Mouse (Mus musculus) MEL (cell line): ENCODE results near the gene Galns. TPM values are rescaled to one million over a fixed set of nuclear protein-coding genes. Genes with fewer than 3 reads are reported as not detected.
A peak's percentile ranks its signal among the peaks of the same experiment; 100 is the strongest.

Experiments
- DNase-seq: peaks from one replicate; pipeline ENCODE4 v3.0.0; 2011; ENCODE audit warnings: low read depth, low spot score
- H3K27ac ChIP-seq: 2 replicates; pipeline ENCODE4 v1.5.1; 2012; ENCODE audit warnings: low read depth, mild to moderate bottlenecking, control low read depth, low read length, moderate library complexity; ENCODE audit not compliant: control insufficient read depth
- H3K27me3 ChIP-seq, 2 experiments: fragments of 150-350 bp in 1 of 2; sonication (generic) in 1 of 2; 2 replicates each; pipeline ENCODE4 v1.6.1; 2012; ENCODE audit warnings: low read length in 2 of 2, mild to moderate bottlenecking in 2 of 2, improper control_type of control experiment in 1 of 2, moderate library complexity in 1 of 2; ENCODE audit not compliant: insufficient read depth in 2 of 2, control insufficient read depth in 1 of 2
- H3K36me3 ChIP-seq, 2 experiments: 2 replicates each; pipeline ENCODE4 v1.6.1; 2012 to 2014; ENCODE audit warnings: low read length in 2 of 2, improper control_type of control experiment in 1 of 2, inconsistent platforms in 1 of 2, mild to moderate bottlenecking in 1 of 2; ENCODE audit not compliant: insufficient read depth in 2 of 2, control insufficient read depth in 1 of 2
- H3K4me1 ChIP-seq, 2 experiments: fragments of 150-350 bp in 1 of 2; sonication (generic) in 1 of 2; 2 replicates each; pipeline ENCODE4 v1.6.1; 2012; ENCODE audit warnings: low read length in 2 of 2, improper control_type of control experiment in 1 of 2, mild to moderate bottlenecking in 1 of 2; ENCODE audit not compliant: insufficient read depth in 2 of 2, control insufficient read depth in 1 of 2
- H3K4me3 ChIP-seq, 2 experiments: fragments of 150-350 bp in 1 of 2; sonication (generic) in 1 of 2; 2 replicates each; pipeline ENCODE4 v1.5.1; 2012; ENCODE audit warnings: low read depth in 2 of 2, low read length in 2 of 2, mild to moderate bottlenecking in 2 of 2, moderate library complexity in 2 of 2, control low read depth in 1 of 2, improper control_type of control experiment in 1 of 2; ENCODE audit not compliant: control insufficient read depth in 1 of 2, insufficient read depth in 1 of 2
- H3K79me2 ChIP-seq: 2 replicates; pipeline ENCODE4 v1.6.1; 2012; ENCODE audit warnings: mild to moderate bottlenecking, low read length, moderate library complexity; ENCODE audit not compliant: control insufficient read depth, poor library complexity, insufficient read depth
- H3K9ac ChIP-seq: 2 replicates; pipeline ENCODE4 v1.6.1; 2012; ENCODE audit warnings: low read depth, mild to moderate bottlenecking, control low read depth, low read length, moderate library complexity; ENCODE audit not compliant: control insufficient read depth, poor library complexity, severe bottlenecking
- H3K9me3 ChIP-seq: fragments of 150-350 bp; sonication (generic); replicated peaks from 2 replicates; pipeline ENCODE4 v1.6.1; 2012; ENCODE audit warnings: mild to moderate bottlenecking, low read length, improper control_type of control experiment, moderate library complexity; ENCODE audit not compliant: insufficient read depth
- CHD1 ChIP-seq: IDR thresholded peaks from 2 replicates; pipeline ENCODE4 v1.6.1; 2012; ENCODE audit warnings: low read depth, mild to moderate bottlenecking, inconsistent platforms, low read length, improper control_type of control experiment
- CHD2 ChIP-seq: IDR thresholded peaks from 2 replicates; pipeline ENCODE4 v1.6.1; 2011; ENCODE audit warnings: low read length, improper control_type of control experiment
- CTCF ChIP-seq, 3 experiments: IDR thresholded peaks in 2 of 3; conservative IDR thresholded peaks in 1 of 3; 2 replicates each; pipeline ENCODE4 v1.5.1; 2011 to 2012; ENCODE audit warnings: low read length in 3 of 3, low read depth in 2 of 3, mild to moderate bottlenecking in 2 of 3, improper control_type of control experiment in 1 of 3, inconsistent platforms in 1 of 3, mixed read lengths in 1 of 3, moderate library complexity in 1 of 3; ENCODE audit not compliant: control insufficient read depth in 1 of 3, insufficient read depth in 1 of 3, poor library complexity in 1 of 3, severe bottlenecking in 1 of 3
- E2F4 ChIP-seq: IDR thresholded peaks from 2 replicates; pipeline ENCODE4 v1.6.1; 2011; ENCODE audit warnings: low read depth, low read length, improper control_type of control experiment, borderline replicate concordance
- ELF1 ChIP-seq: IDR thresholded peaks from 2 replicates; pipeline ENCODE4 v1.6.1; 2014; ENCODE audit warnings: low read depth, mild to moderate bottlenecking, inconsistent platforms, low read length, improper control_type of control experiment, moderate library complexity
- ETS1 ChIP-seq: IDR thresholded peaks from 2 replicates; pipeline ENCODE4 v1.6.1; 2012; ENCODE audit warnings: low read depth, mild to moderate bottlenecking, inconsistent platforms, low read length, improper control_type of control experiment, moderate library complexity
- GATA1 ChIP-seq: IDR thresholded peaks from 2 replicates; pipeline ENCODE4 v1.6.1; 2011; ENCODE audit warnings: low read depth, low read length, improper control_type of control experiment
- MAFK ChIP-seq: IDR thresholded peaks from 2 replicates; pipeline ENCODE4 v1.6.1; 2011; ENCODE audit warnings: low read depth, mild to moderate bottlenecking, low read length, improper control_type of control experiment, borderline replicate concordance
- MAX ChIP-seq: IDR thresholded peaks from 2 replicates; pipeline ENCODE4 v1.6.1; 2011; ENCODE audit warnings: low read length, improper control_type of control experiment
- MEF2A ChIP-seq: IDR thresholded peaks from 2 replicates; pipeline ENCODE4 v1.6.1; 2014; ENCODE audit warnings: low read depth, mild to moderate bottlenecking, inconsistent platforms, low read length, improper control_type of control experiment; ENCODE audit not compliant: poor library complexity, insufficient replicate concordance, severe bottlenecking; ENCODE audit errors: extremely low read depth
- POLR2AphosphoS2 ChIP-seq: IDR thresholded peaks from 2 replicates; pipeline ENCODE4 v1.6.1; 2011; ENCODE audit warnings: low read length, improper control_type of control experiment
- POLR2AphosphoS5 ChIP-seq: IDR thresholded peaks from 2 replicates; pipeline ENCODE4 v1.6.1; 2012; ENCODE audit warnings: low read depth, borderline replicate concordance, mild to moderate bottlenecking, inconsistent platforms, low read length, moderate library complexity, mixed read lengths
- RAD21 ChIP-seq: IDR thresholded peaks from 2 replicates; pipeline ENCODE4 v1.6.1; 2011; ENCODE audit warnings: mild to moderate bottlenecking, low read depth, low read length, improper control_type of control experiment
- SMC3 ChIP-seq: IDR thresholded peaks from 2 replicates; pipeline ENCODE4 v1.6.1; 2011; ENCODE audit warnings: low read depth, low read length, improper control_type of control experiment
- TCF12 ChIP-seq: IDR thresholded peaks from 2 replicates; pipeline ENCODE4 v1.6.1; 2014; ENCODE audit warnings: low read depth, mild to moderate bottlenecking, inconsistent platforms, low read length, improper control_type of control experiment, moderate library complexity
- USF2 ChIP-seq, 2 experiments: IDR thresholded peaks; 2 replicates each; pipeline ENCODE4 v1.6.1; 2011 to 2012; ENCODE audit warnings: improper control_type of control experiment in 2 of 2, low read length in 2 of 2, borderline replicate concordance in 1 of 2, inconsistent platforms in 1 of 2, low read depth in 1 of 2, mild to moderate bottlenecking in 1 of 2; ENCODE audit not compliant: insufficient read depth in 1 of 2
- ZMIZ1 ChIP-seq: IDR thresholded peaks from 2 replicates; pipeline ENCODE4 v1.6.1; 2012; ENCODE audit warnings: low read depth, mild to moderate bottlenecking, inconsistent platforms, low read length, improper control_type of control experiment, moderate library complexity
- ZNF384 ChIP-seq: IDR thresholded peaks from 2 replicates; pipeline ENCODE4 v1.6.1; 2012; ENCODE audit warnings: low read depth, mild to moderate bottlenecking, inconsistent platforms, low read length, improper control_type of control experiment
- polyA plus RNA-seq, 2 experiments: library from polyadenylated mRNA; stranded (reverse) in 1 of 2; unstranded in 1 of 2; fragments of >175 nt in 1 of 2; fragments of >200 nt in 1 of 2; gene quantifications; 2 replicates each; pipeline versions ENCODE4 v1.2.1 to v1.2.4; 2012; ENCODE audit warnings: low replicate concordance in 2 of 2, low read depth in 1 of 2; ENCODE audit not compliant: insufficient read length in 2 of 2, insufficient read depth in 1 of 2, missing spikeins in 1 of 2
- total RNA-seq: library from RNA; depleted of rRNA; stranded (reverse); fragments of 300-350 nt; gene quantifications from 2 replicates; pipeline ENCODE4 v1.2.3, GENCODE M21; 2012

Galns gene
- total and polyA plus RNA-seq, 3 experiments: 1.7 to 3.0 TPM; not detected in 1

- no peaks in the 10 kb centered on the region for H3K9me3 ChIP-seq
- no peak overlapping the region for H3K27ac ChIP-seq
- DNase-seq: no peak
- H3K27me3 ChIP-seq: no peaks in the 10 kb centered on the region
- H3K4me1 ChIP-seq: peaks cover 0 to 6% of the 10 kb centered on the region in 2 experiments; a peak in 1 of 4 replicates
- peaks cover 2% of the 10 kb centered on the region; the same call in 1 of the 2 replicates for H3K79me2 ChIP-seq
- H3K36me3 ChIP-seq: no peaks in the 10 kb centered on the region
- TF ChIP-seq MAFK (no peak), USF2 (IDR thresholded peaks at IDR 0.05; ENCODE audit: borderline replicate concordance in 1 of 2, insufficient read depth in 1 of 2, low read depth in 1 of 2, low read length in 2 of 2) (no peak), ELF1 (no peak), GATA1 (no peak), TCF12 (no peak), ZNF384 (no peak), ZMIZ1 (no peak), CHD2 (no peak), POLR2AphosphoS5 (no peak), E2F4 (no peak), POLR2AphosphoS2 (no peak), CHD1 (no peak), CTCF (IDR thresholded peaks at IDR 0.05 in 2 of 3, conservative IDR thresholded peaks at IDR 0.05 in 1 of 3; ENCODE audit: control insufficient read depth in 1 of 3, insufficient read depth in 1 of 3, low read depth in 2 of 3, low read length in 3 of 3, poor library complexity in 1 of 3, severe bottlenecking in 1 of 3) (no peak), MAX (no peak), RAD21 (no peak), ETS1 (no peak), MEF2A (no peak)
- no peak overlapping the region for H3K9ac ChIP-seq
- no peak overlapping the region for H3K4me3 ChIP-seq
Observed at GRCm38 (mm10) chr8:122610209-122610608, 1.1 kb downstream of the Galns start.

GRCm38 (mm10) chr8:122606810-122607209, 4.5 kb downstream of the Galns start:
- H3K36me3 ChIP-seq: no peaks in the 10 kb centered on the region
- no peaks in the 10 kb centered on the region for H3K4me1 ChIP-seq
- no peaks in the 10 kb centered on the region for H3K9me3 ChIP-seq
- no peak overlapping the region for H3K4me3 ChIP-seq
- H3K9ac ChIP-seq: no peak overlapping the region
- no peak for DNase-seq
- no peak overlapping the region for H3K27ac ChIP-seq
- TF ChIP-seq ZNF384: 0 out of 2 replicates have a peak, but pooled peaks have one; percentile 22
- TF ChIP-seq SMC3: no peak
- H3K79me2 ChIP-seq: peaks cover 2% of the 10 kb centered on the region; the same call in 1 of the 2 replicates
- no peaks in the 10 kb centered on the region for H3K27me3 ChIP-seq
